Mouse (Mus musculus) liver (tissue): Measurements from ENCODE around the gene Rpf2.

ENCODE experiments used
- DNase-seq: peaks from one replicate; pipeline ENCODE4 v3.0.0-alpha.2; 2020; ENCODE audit warnings: mixed read lengths

Rpf2 gene

GRCm38 (mm10) chr10:40247166-40247716 lies 405 bp upstream of the Rpf2 start:
- no peak for DNase-seq

GRCm38 (mm10) chr10:40237826-40238225 lies 9.0 kb downstream of the Rpf2 start:
- no peak for DNase-seq

GRCm38 (mm10) chr10:40233241-40233640 lies 13.6 kb downstream of the Rpf2 start:
- DNase-seq: no peak

- no peak for DNase-seq
Observed at GRCm38 (mm10) chr10:40232442-40232841, 14.4 kb downstream of the Rpf2 start.

- no peak for DNase-seq
Observed at GRCm38 (mm10) chr10:40229725-40230124, 17.1 kb downstream of the Rpf2 start.

GRCm38 (mm10) chr10:40227660-40228303 lies 19.1 kb downstream of the Rpf2 start:
- DNase-seq: no peak

- no peak for DNase-seq
Observed at GRCm38 (mm10) chr10:40218874-40219273, 28.0 kb downstream of the Rpf2 start.

- DNase-seq: peak; percentile 90
Observed at GRCm38 (mm10) chr10:40212443-40213169, 34.2 kb downstream of the Rpf2 start.

GRCm38 (mm10) chr10:40195001-40195400 lies 51.8 kb downstream of the Rpf2 start:
- no peak for DNase-seq

- DNase-seq: no peak
Observed at GRCm38 (mm10) chr10:40192010-40192935, 54.6 kb downstream of the Rpf2 start.

- no peak for DNase-seq
Observed at GRCm38 (mm10) chr10:40191338-40191979, 55.4 kb downstream of the Rpf2 start.

- DNase-seq: no peak
Observed at GRCm38 (mm10) chr10:40190871-40191270, 56.0 kb downstream of the Rpf2 start.

- no peak for DNase-seq
Observed at GRCm38 (mm10) chr10:40189689-40190088, 57.1 kb downstream of the Rpf2 start.

GRCm38 (mm10) chr10:40188831-40189230 lies 58.0 kb downstream of the Rpf2 start:
- DNase-seq: no peak

- no peak for DNase-seq
Observed at GRCm38 (mm10) chr10:40185956-40186355, 60.9 kb downstream of the Rpf2 start.

GRCm38 (mm10) chr10:40180011-40180410 lies 66.8 kb downstream of the Rpf2 start:
- no peak for DNase-seq

GRCm38 (mm10) chr10:40179142-40179541 lies 67.7 kb downstream of the Rpf2 start:
- no peak for DNase-seq

GRCm38 (mm10) chr10:40177323-40177962 lies 69.4 kb downstream of the Rpf2 start:
- no peak for DNase-seq
